Mouse (Mus musculus): ENCODE measurements around the gene Klhdc8a. TPM values are rescaled to one million over a fixed set of nuclear protein-coding genes. Genes with fewer than 3 reads are reported as not detected.
A peak's percentile ranks its signal among the peaks of the same experiment; 100 is the strongest.

The Klhdc8a gene
- polyA plus RNA-seq, 1 experiment from 2014 or later: 141 TPM

GRCm38 (mm10) chr1:132333201-132333600, 34.8 kb downstream of the Klhdc8a start:
- ChIA-PET POLR2A (interaction anchor here (8.3 to 14.1 kb wide), 2 partner anchors 14 to 21 kb away, joined by 67 to 157 read pairs; partner anchors contain the start of gene Nuak2), CTCF (interaction anchor here (1.1 to 8.1 kb wide), 4 partner anchors 20 to 47 kb away, joined by 3 to 75 read pairs (median 20); no protein-coding TSS in a partner anchor)
- in situ Hi-C loops (cut with MboI; ENCODE audit: low pct_unique_long_range_greater_than_20kb): loop anchor here (25.0 kb wide), 1 partner anchor 1196 kb away; the partner anchor contains the start of gene Dyrk3
- ATAC-seq: no peak
- DNase-seq (ENCODE audit: low read depth, low spot score): no peak
- H3K27me3 ChIP-seq: no peaks in the 10 kb centered on the region
- TF ChIP-seq CTCF (IDR thresholded peaks at IDR 0.05): no peak

- ATAC-seq: peak; percentile 49
These were observed 35.3 kb downstream of the Klhdc8a start for GRCm38 (mm10) chr1:132333675-132334141.

GRCm38 (mm10) chr1:132334178-132334801, 35.9 kb downstream of the Klhdc8a start:
- CTCF ChIA-PET: interaction anchor here (1.1 to 8.1 kb wide), 5 partner anchors 16 to 48 kb away, joined by 3 to 75 read pairs (median 11); no protein-coding TSS in a partner anchor
- no peaks in the 10 kb centered on the region for H3K27me3 ChIP-seq
- POLR2A ChIA-PET: interaction anchor here (1.3 to 14.1 kb wide), 7 partner anchors 15 to 177 kb away, joined by 3 to 157 read pairs (median 5); partner anchors contain the start of gene Nuak2
- no peak for ATAC-seq
- in situ Hi-C loops (cut with MboI; ENCODE audit: low pct_unique_long_range_greater_than_20kb): loop anchor here (25.0 kb wide), 1 partner anchor 1197 kb away; the partner anchor contains the start of gene Dyrk3
- DNase-seq (ENCODE audit: low read depth, low spot score): no peak
- no peak for TF ChIP-seq CTCF (IDR thresholded peaks at IDR 0.05)

More at GRCm38 (mm10) chr1:132333675-132334141, 35.3 kb downstream of the Klhdc8a start:
- H3K27me3 ChIP-seq: no peaks in the 10 kb centered on the region
- ChIA-PET POLR2A (interaction anchor here (1.4 to 14.1 kb wide), 4 partner anchors 14 to 177 kb away, joined by 3 to 157 read pairs (median 36); partner anchors contain the start of gene Nuak2), CTCF (interaction anchor here (1.1 to 8.1 kb wide), 5 partner anchors 16 to 48 kb away, joined by 3 to 75 read pairs (median 11); no protein-coding TSS in a partner anchor)
- in situ Hi-C loops (cut with MboI; ENCODE audit: low pct_unique_long_range_greater_than_20kb): loop anchor here (25.0 kb wide), 1 partner anchor 1196 kb away; the partner anchor contains the start of gene Dyrk3
- no peak for DNase-seq (ENCODE audit: low read depth, low spot score)
- no peak for TF ChIP-seq CTCF (IDR thresholded peaks at IDR 0.05)

GRCm38 (mm10) chr1:132335378-132335965, 37.0 kb downstream of the Klhdc8a start:
- H3K27me3 ChIP-seq: no peaks in the 10 kb centered on the region
- ChIA-PET CTCF (interaction anchor here (2.0 to 8.1 kb wide), 5 partner anchors 12 to 43 kb away, joined by 5 to 75 read pairs (median 11); no protein-coding TSS in a partner anchor), POLR2A (interaction anchor here (0.6 to 14.1 kb wide), 10 partner anchors 9 to 179 kb away, joined by 3 to 157 read pairs (median 5); partner anchors contain the start of gene Nuak2)
- in situ Hi-C loops (cut with MboI; ENCODE audit: low pct_unique_long_range_greater_than_20kb): loop anchor here (25.0 kb wide), 1 partner anchor 1198 kb away; the partner anchor contains the start of gene Dyrk3
- no peak for TF ChIP-seq CTCF (IDR thresholded peaks at IDR 0.05)
- ATAC-seq (peak; percentile 78), DNase-seq (ENCODE audit: low read depth, low spot score) (peak; percentile 80)

GRCm38 (mm10) chr1:132336921-132337320, 38.5 kb downstream of the Klhdc8a start:
- H3K27me3 ChIP-seq: no peaks in the 10 kb centered on the region
- no peak for DNase-seq (ENCODE audit: low read depth, low spot score)
- POLR2A ChIA-PET: interaction anchor here (0.6 to 14.1 kb wide), 6 partner anchors 8 to 24 kb away, joined by 3 to 157 read pairs (median 8); partner anchors contain the start of gene Nuak2
- TF ChIP-seq CTCF (IDR thresholded peaks at IDR 0.05): no peak
- in situ Hi-C loops (cut with MboI; ENCODE audit: low pct_unique_long_range_greater_than_20kb): loop anchor here (25.0 kb wide), 1 partner anchor 1200 kb away; the partner anchor contains the start of gene Dyrk3
- CTCF ChIA-PET: interaction anchor here (2.0 to 8.1 kb wide), 4 partner anchors 11 to 25 kb away, joined by 5 to 75 read pairs (median 19); no protein-coding TSS in a partner anchor
- no peak for ATAC-seq

- no peak for ATAC-seq
- no peaks in the 10 kb centered on the region for H3K27me3 ChIP-seq
- ChIA-PET POLR2A (interaction anchor here (0.6 to 14.1 kb wide), 3 partner anchors 10 to 19 kb away, joined by 3 to 157 read pairs (median 67); partner anchors contain the start of gene Nuak2), CTCF (interaction anchor here (1.0 to 8.1 kb wide), 5 partner anchors 10 to 181 kb away, joined by 3 to 75 read pairs (median 5); no protein-coding TSS in a partner anchor)
- DNase-seq (ENCODE audit: low read depth, low spot score): no peak
- in situ Hi-C loops (cut with MboI; ENCODE audit: low pct_unique_long_range_greater_than_20kb): loop anchor here (25.0 kb wide), 1 partner anchor 1201 kb away; the partner anchor contains the start of gene Dyrk3
- TF ChIP-seq CTCF (IDR thresholded peaks at IDR 0.05): no peak
These were observed 39.7 kb downstream of the Klhdc8a start for GRCm38 (mm10) chr1:132338027-132338660.

- no peak for DNase-seq (ENCODE audit: low read depth, low spot score)
- no peak for ATAC-seq
- in situ Hi-C loops (cut with MboI; ENCODE audit: low pct_unique_long_range_greater_than_20kb): loop anchor here (25.0 kb wide), 1 partner anchor 1205 kb away; the partner anchor contains the start of gene Dyrk3
- ChIA-PET CTCF (interaction anchor here (0.9 to 1.4 kb wide), 2 partner anchors 23 to 29 kb away, joined by 3 read pairs; no protein-coding TSS in a partner anchor), POLR2A (interaction anchor here (0.8 kb wide), 1 partner anchor 30 kb away, joined by 3 read pairs; no protein-coding TSS in a partner anchor)
- no peak for TF ChIP-seq CTCF (IDR thresholded peaks at IDR 0.05)
- no peaks in the 10 kb centered on the region for H3K27me3 ChIP-seq
These were observed 43.5 kb downstream of the Klhdc8a start for GRCm38 (mm10) chr1:132341731-132342501.

- TF ChIP-seq CTCF (IDR thresholded peaks at IDR 0.05): no peak
- DNase-seq (ENCODE audit: low read depth, low spot score) (no peak), ATAC-seq (no peak)
- ChIA-PET CTCF (interaction anchor here (1.4 kb wide), 1 partner anchor 23 kb away, joined by 3 read pairs; no protein-coding TSS in a partner anchor), POLR2A (interaction anchor here (0.8 kb wide), 2 partner anchors 13 to 31 kb away, joined by 3 read pairs; no protein-coding TSS in a partner anchor)
- in situ Hi-C loops (cut with MboI; ENCODE audit: low pct_unique_long_range_greater_than_20kb): loop anchor here (25.0 kb wide), 1 partner anchor 1205 kb away; the partner anchor contains the start of gene Dyrk3
- H3K27me3 ChIP-seq: no peaks in the 10 kb centered on the region
These were observed 44.1 kb downstream of the Klhdc8a start for GRCm38 (mm10) chr1:132342518-132342917.
